Mouse (Mus musculus) cerebral cortex, adult 2 months (tissue): ENCODE measurements around the gene Antxr1.

Source experiments
- WGBS: fragments of 180-500 bp; shearing (Covaris S2); methylation state at CpG from one replicate; pipeline ENCODE4 v1.1.7; 2018; 5-methylcytosine and 5-hydroxymethylcytosine counted together

The Antxr1 gene

DNA sequence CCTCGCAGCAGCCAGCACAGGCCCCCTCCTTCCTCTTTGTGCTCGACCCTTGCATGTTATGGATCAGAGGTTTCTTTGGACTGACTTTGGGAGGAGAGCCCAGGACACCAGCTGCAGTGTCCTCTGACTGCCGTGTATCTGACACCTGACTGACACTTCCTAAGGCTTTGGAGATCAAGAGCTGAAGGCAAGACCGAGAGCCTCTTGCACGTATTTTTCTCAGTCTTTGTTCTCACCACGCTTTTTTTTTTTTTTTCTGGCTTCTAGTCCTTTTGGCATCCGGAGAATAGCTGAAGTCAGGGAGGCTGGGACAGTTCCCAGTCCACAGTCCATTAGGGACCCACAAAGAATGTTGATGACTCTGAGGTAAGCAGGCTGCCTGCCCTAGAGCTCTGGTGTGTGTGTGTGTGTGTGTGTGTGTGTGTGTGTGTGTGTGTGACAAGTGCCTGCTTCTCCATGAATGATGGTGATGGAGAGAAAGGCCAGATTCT is 233.2 kb downstream of the Antxr1 start:
- 35% methylated on average over 7 of the region's 7 CpGs for WGBS

DNA sequence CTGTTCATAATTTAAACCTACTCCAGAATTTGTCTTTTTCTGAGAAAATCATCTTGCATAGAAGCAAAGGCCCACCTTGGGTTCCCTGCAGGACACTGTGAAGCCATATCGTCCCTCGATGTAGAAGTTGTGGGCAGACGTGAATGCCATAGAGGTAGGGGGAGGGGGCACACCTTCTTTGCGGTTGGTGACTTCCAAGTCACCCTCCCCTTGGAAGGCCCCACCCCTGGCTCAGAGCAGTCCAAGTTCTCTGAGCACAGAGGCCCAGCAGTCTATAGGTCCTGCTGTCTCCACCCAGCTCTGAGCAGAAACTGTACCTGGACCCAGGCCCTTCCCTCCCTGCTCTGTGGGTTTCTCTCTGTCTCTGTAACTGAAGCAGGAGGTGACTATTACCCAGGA is 233.7 kb downstream of the Antxr1 start:
- 15% methylated on average over 4 of the region's 4 CpGs for WGBS

DNA sequence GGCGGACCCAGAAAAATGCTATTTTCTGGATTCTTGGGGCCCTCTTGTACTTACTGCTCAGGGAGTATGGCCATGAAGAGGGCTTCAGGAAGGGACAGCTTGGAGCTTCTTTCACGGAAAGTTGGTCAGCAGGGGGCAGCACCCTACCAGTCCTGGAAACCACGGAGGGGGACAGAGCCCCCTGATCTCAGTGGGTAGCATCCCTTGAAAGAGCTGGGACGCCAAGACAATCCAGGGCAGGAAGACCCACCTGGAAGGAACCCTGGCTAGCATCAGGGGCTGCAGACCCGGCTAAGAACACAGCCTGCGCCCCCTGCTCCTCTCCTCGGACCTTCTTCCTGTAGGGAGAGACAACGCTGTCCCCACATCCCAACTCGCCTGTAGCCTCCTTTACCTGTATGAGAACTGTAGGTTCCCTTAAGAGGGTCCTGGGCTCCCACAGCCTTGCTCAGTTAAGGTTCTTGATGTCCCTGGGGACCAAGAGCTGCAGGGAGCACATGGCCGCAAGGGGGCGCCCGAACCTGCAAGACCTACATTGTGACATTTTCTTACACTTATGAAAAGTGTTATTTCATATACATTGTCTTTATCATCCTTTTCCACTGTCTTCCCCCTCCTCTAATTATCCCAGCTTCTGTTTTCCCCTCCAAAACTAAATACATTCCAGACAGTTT is 234.2 kb downstream of the Antxr1 start:
- 6% methylated on average over 12 of the region's 12 CpGs for WGBS

GRCm38 (mm10) chr6:87100297-87101020 is 235.2 kb downstream of the Antxr1 start:
- 83% methylated on average over 9 of the region's 9 CpGs for WGBS

GRCm38 (mm10) chr6:87099671-87100296 is 235.8 kb downstream of the Antxr1 start:
- WGBS = 35% methylated on average over 7 of the region's 7 CpGs

GRCm38 (mm10) chr6:87099261-87099660 is 236.4 kb downstream of the Antxr1 start:
- 26% methylated on average over 3 of the region's 3 CpGs for WGBS

DNA sequence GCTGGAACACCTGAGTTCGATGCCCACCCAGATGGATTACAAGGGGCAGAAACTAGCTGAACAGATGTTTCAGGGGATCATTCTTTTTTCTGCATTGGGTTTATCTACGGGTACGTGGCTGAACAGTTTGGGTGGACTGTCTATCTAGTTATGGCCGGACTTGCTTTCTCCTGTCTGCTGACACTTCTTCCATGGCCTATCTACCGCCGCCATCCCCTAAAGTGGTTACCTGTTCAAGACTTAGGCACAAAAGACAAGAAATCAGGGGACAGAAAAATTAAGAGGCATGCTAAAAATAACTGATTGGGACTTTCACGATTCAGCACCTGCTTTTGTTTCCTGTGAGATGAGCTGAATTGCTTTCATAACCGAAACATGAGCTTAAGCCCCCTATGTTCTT is 242.0 kb downstream of the Antxr1 start:
- 89% methylated on average over 8 of the region's 8 CpGs for WGBS

GRCm38 (mm10) chr6:87092476-87092875 is 243.1 kb downstream of the Antxr1 start:
- WGBS = 89% methylated on average over 5 of the region's 5 CpGs

DNA sequence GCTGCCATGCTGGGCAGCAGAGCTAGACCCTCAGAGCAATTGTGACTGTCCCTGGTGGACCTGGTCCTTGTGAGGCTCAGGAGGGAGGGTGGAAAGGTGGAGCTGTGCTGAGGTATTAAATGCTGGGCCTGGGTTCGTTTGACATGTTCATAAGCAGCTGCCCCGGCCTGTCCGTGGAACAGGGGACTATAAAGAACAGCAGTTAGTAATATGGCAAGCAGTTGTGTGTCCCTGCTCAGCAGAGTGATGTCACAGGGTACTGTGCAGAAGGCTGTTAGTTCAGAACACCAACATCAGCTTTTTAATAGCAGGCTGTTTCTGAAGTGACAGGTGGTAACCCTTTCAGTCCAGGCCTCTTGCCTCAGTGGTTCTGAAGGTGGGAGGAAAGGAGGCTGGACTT is 244.7 kb downstream of the Antxr1 start:
- WGBS = 90% methylated on average over 3 of the region's 3 CpGs

DNA sequence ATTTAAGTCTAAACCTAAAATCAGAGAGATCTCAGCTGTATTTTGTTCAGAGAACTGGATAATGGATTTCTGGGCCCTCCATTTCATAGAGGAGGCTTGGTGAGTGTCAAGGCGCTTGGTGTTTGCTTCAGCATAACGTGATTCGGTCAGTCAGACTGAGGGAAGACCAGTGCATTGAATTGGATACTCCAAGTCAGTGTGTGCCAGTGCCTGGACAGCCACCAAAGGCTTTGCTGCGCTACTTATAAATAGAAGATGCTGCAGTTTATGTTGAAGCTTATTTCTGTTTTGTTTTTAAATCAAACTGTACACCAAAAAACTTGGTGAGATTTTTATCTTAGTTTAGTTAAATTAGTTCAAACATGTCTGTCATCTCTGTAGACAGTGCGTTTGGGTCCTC is 247.3 kb downstream of the Antxr1 start:
- WGBS = 81% methylated on average over 5 of the region's 5 CpGs

- 87% methylated on average over 6 of the region's 6 CpGs for WGBS
Observed at GRCm38 (mm10) chr6:87085026-87085425, 250.6 kb downstream of the Antxr1 start.
